ENCODE assay signal across 1 mouse cellular context in the genomic region with DNA sequence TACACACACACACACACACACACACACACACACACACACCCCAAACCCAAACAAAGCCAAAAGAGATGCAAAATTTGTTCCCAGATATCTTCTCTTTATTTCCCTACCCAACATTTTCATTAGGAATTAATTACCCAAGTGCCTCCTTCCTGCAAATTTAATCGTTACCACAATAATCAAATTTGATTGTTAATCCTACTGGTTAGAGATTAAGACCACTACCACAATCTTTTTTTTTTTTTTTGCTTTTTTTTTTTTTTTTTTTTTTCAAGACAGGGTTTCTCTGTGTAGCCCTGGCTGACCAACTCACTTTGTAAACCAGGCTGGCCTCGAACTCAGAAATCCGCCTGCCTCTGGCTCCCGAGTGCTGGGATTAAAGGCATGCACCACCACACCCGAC.
TF ChIP-seq lines count a peak whose summit lies in the region.

No protein-coding gene starts in this region.

TF ChIP-seq in MEL, 35 proteins besides CTCF, POLR2A, EP300 and RAD21:
- peak; percentile 55 for TF ChIP-seq ZNF384 (IDR thresholded peaks at IDR 0.05; ENCODE audit: low read depth, low read length)
